Mouse (Mus musculus): ENCODE measurements around the gene Strn. TPM values are rescaled to one million over a fixed set of nuclear protein-coding genes. Genes with fewer than 3 reads are reported as not detected.

The Strn gene
- polyA plus RNA-seq, 1 experiment from 2014 or later = 5.4 TPM

GRCm38 (mm10) chr17:78643853-78644475 is 93.0 kb downstream of the Strn start:
- H3K9me3 ChIP-seq = no peaks in the 10 kb centered on the region
- H3K4me3 ChIP-seq = no peak overlapping the region
- no peak overlapping the region for H3K27ac ChIP-seq
- no peak overlapping the region for H3K4me2 ChIP-seq
- WGBS = 77% methylated on average over 17 of the region's 17 CpGs
- H3K36me3 ChIP-seq = 0 out of 2 replicates have a peak, but pooled peaks cover 4% of the 10 kb centered on the region
- no peaks in the 10 kb centered on the region for H3K27me3 ChIP-seq
- ATAC-seq (ENCODE audit: insufficient number of reproducible peaks, low FRiP score, low TSS enrichment, low read depth) = no peak
- H3K9ac ChIP-seq = no peak overlapping the region
- 0 out of 2 replicates have a peak, but pooled peaks cover 2% of the 10 kb centered on the region for H3K4me1 ChIP-seq

- Histone ChIP-seq H3K9ac (no peak overlapping the region), H3K4me2 (no peak overlapping the region), H3K4me1 (0 out of 2 replicates have a peak, but pooled peaks cover 2% of the 10 kb centered on the region), H3K9me3 (no peaks in the 10 kb centered on the region), H3K27me3 (no peaks in the 10 kb centered on the region), H3K27ac (no peak overlapping the region), H3K4me3 (no peak overlapping the region), H3K36me3 (0 out of 2 replicates have a peak, but pooled peaks cover 2% of the 10 kb centered on the region)
- 69% methylated on average over 4 of the region's 4 CpGs for WGBS
- no peak for ATAC-seq (ENCODE audit: insufficient number of reproducible peaks, low FRiP score, low TSS enrichment, low read depth)
These were observed 94.7 kb downstream of the Strn start for GRCm38 (mm10) chr17:78642259-78642658.

GRCm38 (mm10) chr17:78640387-78640786 is 96.6 kb downstream of the Strn start:
- H3K4me2 ChIP-seq = no peak overlapping the region
- no peaks in the 10 kb centered on the region for H3K9me3 ChIP-seq
- no peak overlapping the region for H3K27ac ChIP-seq
- 86% methylated on average over 3 of the region's 3 CpGs for WGBS
- 0 out of 2 replicates have a peak, but pooled peaks cover 2% of the 10 kb centered on the region for H3K4me1 ChIP-seq
- H3K27me3 ChIP-seq = no peaks in the 10 kb centered on the region
- H3K4me3 ChIP-seq = no peak overlapping the region
- ATAC-seq (ENCODE audit: insufficient number of reproducible peaks, low FRiP score, low TSS enrichment, low read depth) = no peak
- H3K36me3 ChIP-seq = no peaks in the 10 kb centered on the region
- H3K9ac ChIP-seq = no peak overlapping the region

- H3K36me3 ChIP-seq = no peaks in the 10 kb centered on the region
- no peak overlapping the region for H3K4me3 ChIP-seq
- no peak overlapping the region for H3K4me2 ChIP-seq
- H3K9me3 ChIP-seq = no peaks in the 10 kb centered on the region
- H3K4me1 ChIP-seq = 0 out of 2 replicates have a peak, but pooled peaks cover 2% of the 10 kb centered on the region
- no peaks in the 10 kb centered on the region for H3K27me3 ChIP-seq
- H3K27ac ChIP-seq = no peak overlapping the region
- WGBS = 41% methylated on average over 6 of the region's 6 CpGs
- no peak for ATAC-seq (ENCODE audit: insufficient number of reproducible peaks, low FRiP score, low TSS enrichment, low read depth)
- no peak overlapping the region for H3K9ac ChIP-seq
These were observed 97.9 kb downstream of the Strn start for GRCm38 (mm10) chr17:78639099-78639498.

- H3K9me3 ChIP-seq = no peaks in the 10 kb centered on the region
- H3K27me3 ChIP-seq = no peaks in the 10 kb centered on the region
- no peak overlapping the region for H3K4me3 ChIP-seq
- H3K9ac ChIP-seq = no peak overlapping the region
- H3K4me1 ChIP-seq = no peaks in the 10 kb centered on the region
- no peak overlapping the region for H3K4me2 ChIP-seq
- no peak overlapping the region for H3K27ac ChIP-seq
- 91% methylated on average over 7 of the region's 7 CpGs for WGBS
- H3K36me3 ChIP-seq = no peaks in the 10 kb centered on the region
- no peak; the same call in 1 of the 2 replicates for ATAC-seq (ENCODE audit: insufficient number of reproducible peaks, low FRiP score, low TSS enrichment, low read depth)
These were observed 99.9 kb downstream of the Strn start for GRCm38 (mm10) chr17:78637140-78637539.

GRCm38 (mm10) chr17:78635616-78636015 is 101.4 kb downstream of the Strn start:
- Histone ChIP-seq H3K4me2 (no peak overlapping the region), H3K9me3 (no peaks in the 10 kb centered on the region), H3K27ac (no peak overlapping the region), H3K4me1 (no peaks in the 10 kb centered on the region), H3K4me3 (no peak overlapping the region), H3K36me3 (no peaks in the 10 kb centered on the region), H3K9ac (no peak overlapping the region), H3K27me3 (no peaks in the 10 kb centered on the region)
- 72% methylated on average over 2 of the region's 2 CpGs for WGBS
- no peak for ATAC-seq (ENCODE audit: insufficient number of reproducible peaks, low FRiP score, low TSS enrichment, low read depth)

- 93% methylated on average over 19 of the region's 19 CpGs for WGBS
- H3K27ac ChIP-seq = no peak overlapping the region
- H3K9ac ChIP-seq = no peak overlapping the region
- no peaks in the 10 kb centered on the region for H3K27me3 ChIP-seq
- H3K4me2 ChIP-seq = no peak overlapping the region
- H3K36me3 ChIP-seq = no peaks in the 10 kb centered on the region
- H3K4me3 ChIP-seq = no peak overlapping the region
- no peaks in the 10 kb centered on the region for H3K4me1 ChIP-seq
- ATAC-seq (ENCODE audit: insufficient number of reproducible peaks, low FRiP score, low TSS enrichment, low read depth) = no peak
- H3K9me3 ChIP-seq = no peaks in the 10 kb centered on the region
These were observed 112.1 kb downstream of the Strn start for GRCm38 (mm10) chr17:78624941-78625340.

- Histone ChIP-seq H3K27me3 (no peaks in the 10 kb centered on the region), H3K36me3 (no peaks in the 10 kb centered on the region), H3K4me1 (no peaks in the 10 kb centered on the region), H3K27ac (no peak overlapping the region), H3K4me3 (no peak overlapping the region), H3K9me3 (no peaks in the 10 kb centered on the region), H3K9ac (no peak overlapping the region), H3K4me2 (no peak overlapping the region)
- WGBS = 87% methylated on average over 4 of the region's 4 CpGs
- ATAC-seq (ENCODE audit: insufficient number of reproducible peaks, low FRiP score, low TSS enrichment, low read depth) = no peak
These were observed 115.1 kb downstream of the Strn start for GRCm38 (mm10) chr17:78621863-78622262.

- Histone ChIP-seq H3K4me2 (no peak overlapping the region), H3K36me3 (no peaks in the 10 kb centered on the region), H3K4me3 (no peak overlapping the region), H3K4me1 (no peaks in the 10 kb centered on the region), H3K9me3 (no peaks in the 10 kb centered on the region), H3K27me3 (no peaks in the 10 kb centered on the region), H3K27ac (no peak overlapping the region), H3K9ac (no peak overlapping the region)
- WGBS = 92% methylated on average over 4 of the region's 4 CpGs
- no peak for ATAC-seq (ENCODE audit: insufficient number of reproducible peaks, low FRiP score, low TSS enrichment, low read depth)
These were observed 116.3 kb downstream of the Strn start for GRCm38 (mm10) chr17:78620740-78621139.

GRCm38 (mm10) chr17:78619981-78620380 is 117.0 kb downstream of the Strn start:
- no peaks in the 10 kb centered on the region for H3K4me1 ChIP-seq
- no peak overlapping the region for H3K4me2 ChIP-seq
- no peaks in the 10 kb centered on the region for H3K36me3 ChIP-seq
- no peaks in the 10 kb centered on the region for H3K9me3 ChIP-seq
- H3K27me3 ChIP-seq = no peaks in the 10 kb centered on the region
- no peak overlapping the region for H3K9ac ChIP-seq
- H3K4me3 ChIP-seq = no peak overlapping the region
- 86% methylated on average over 7 of the region's 7 CpGs for WGBS
- H3K27ac ChIP-seq = no peak overlapping the region
- ATAC-seq (ENCODE audit: insufficient number of reproducible peaks, low FRiP score, low TSS enrichment, low read depth) = no peak

- Histone ChIP-seq H3K9ac (no peak overlapping the region), H3K9me3 (no peaks in the 10 kb centered on the region), H3K36me3 (no peaks in the 10 kb centered on the region), H3K27ac (no peak overlapping the region), H3K27me3 (no peaks in the 10 kb centered on the region), H3K4me2 (no peak overlapping the region), H3K4me1 (no peaks in the 10 kb centered on the region), H3K4me3 (no peak overlapping the region)
- ATAC-seq (ENCODE audit: insufficient number of reproducible peaks, low FRiP score, low TSS enrichment, low read depth) = no peak
- 76% methylated on average over 5 of the region's 5 CpGs for WGBS
These were observed 118.8 kb downstream of the Strn start for GRCm38 (mm10) chr17:78618164-78618693.

GRCm38 (mm10) chr17:78615096-78615495 is 121.9 kb downstream of the Strn start:
- Histone ChIP-seq H3K9me3 (no peaks in the 10 kb centered on the region), H3K36me3 (no peaks in the 10 kb centered on the region), H3K4me2 (no peak overlapping the region), H3K4me1 (no peaks in the 10 kb centered on the region), H3K27ac (no peak overlapping the region), H3K4me3 (no peak overlapping the region), H3K27me3 (no peaks in the 10 kb centered on the region), H3K9ac (no peak overlapping the region)
- WGBS = 83% methylated on average over 3 of the region's 3 CpGs
- ATAC-seq (ENCODE audit: insufficient number of reproducible peaks, low FRiP score, low TSS enrichment, low read depth) = no peak
